ENCODE assay signal across 9 mouse cellular contexts in genomic region chr11:22857106-22857704, GRCm38 (mm10). TPM values are rescaled to one million over a fixed set of nuclear protein-coding genes. Genes with fewer than 3 reads are reported as not detected.
DNase-seq lines count a peak whose midpoint lies in the region; ATAC-seq lines count a peak whose summit lies in the region.
"Had no signal": no experiment of that assay in that cellular context is flagged by ENCODE, and none has a peak within 500 bp of the region (broad histone marks: within the 10 kb centered on the region; RNA-seq: fewer than 3 reads in every experiment).

No protein-coding gene starts in this region.

- H3K27ac ChIP-seq in embryonic facial prominence, embryonic 13.5 days: no peak overlapping the region
- no peak overlapping the region for H3K27ac ChIP-seq in embryonic facial prominence, embryonic 10.5 days (replicated peaks)
- H3K27ac ChIP-seq in kidney, embryonic 14.5 days (ENCODE audit: low read depth, low read length): no peak overlapping the region
- H3K27ac ChIP-seq in intestine, embryonic 15.5 days: no peak overlapping the region

- peaks cover 42% of the 10 kb centered on the region for H3K27me3 ChIP-seq in embryonic facial prominence, embryonic 13.5 days
- peaks cover 67% of the 10 kb centered on the region for H3K27me3 ChIP-seq in embryonic facial prominence, embryonic 10.5 days (replicated peaks; ENCODE audit: low read depth, poor library complexity, severe bottlenecking)
- H3K27me3 ChIP-seq in kidney, embryonic 14.5 days (ENCODE audit: control insufficient read depth, insufficient read depth, low read length): peaks cover 9% of the 10 kb centered on the region; the same call in 1 of the 2 replicates
- peaks cover 9% of the 10 kb centered on the region; the same call in 1 of the 2 replicates for H3K27me3 ChIP-seq in intestine, embryonic 15.5 days (replicated peaks)

- ATAC-seq in embryonic facial prominence, embryonic 13.5 days (ENCODE audit: insufficient number of reproducible peaks, insufficient read depth, low FRiP score, low TSS enrichment, low read depth): no peak
- no peak for ATAC-seq in kidney, embryonic 14.5 days (ENCODE audit: low FRiP score, low TSS enrichment)
- ATAC-seq in intestine, embryonic 15.5 days: no peak

- 73% methylated on average over 5 of the region's 5 CpGs for WGBS in embryonic facial prominence, embryonic 13.5 days
- WGBS in embryonic facial prominence, embryonic 10.5 days: 79% methylated on average over 5 of the region's 5 CpGs
- 77% methylated on average over 5 of the region's 5 CpGs for WGBS in kidney, embryonic 14.5 days
- WGBS in intestine, embryonic 15.5 days: 78% methylated on average over 5 of the region's 5 CpGs

- H3K9ac ChIP-seq in embryonic facial prominence, embryonic 13.5 days: no peak overlapping the region
- no peak overlapping the region for H3K9ac ChIP-seq in kidney, embryonic 14.5 days (ENCODE audit: low read depth, low read length)
- no peak overlapping the region for H3K9ac ChIP-seq in intestine, embryonic 15.5 days

- no peaks in the 10 kb centered on the region for H3K36me3 ChIP-seq in embryonic facial prominence, embryonic 13.5 days
- H3K36me3 ChIP-seq in embryonic facial prominence, embryonic 10.5 days (replicated peaks): no peaks in the 10 kb centered on the region
- H3K36me3 ChIP-seq in kidney, embryonic 14.5 days (ENCODE audit: control insufficient read depth, insufficient read depth, low read length): no peaks in the 10 kb centered on the region
- no peaks in the 10 kb centered on the region for H3K36me3 ChIP-seq in intestine, embryonic 15.5 days

- no peak for DNase-seq in embryonic facial prominence, embryonic 10.5 days (ENCODE audit: low spot score)
- DNase-seq in kidney, postnatal 36 days: no peak
- peak; percentile 72 for DNase-seq in A20 (ENCODE audit: low read depth, low spot score)
- no peak for DNase-seq in yolk sac, embryonic 10.5 days (ENCODE audit: low spot score)
- DNase-seq in frontal cortex, postnatal 14 days (ENCODE audit: low spot score in 2 of 2): no peak
- DNase-seq: kidney, postnatal 25 days had no signal

- H3K4me2 ChIP-seq in embryonic facial prominence, embryonic 13.5 days: peak overlapping the region; percentile 97
- H3K4me2 ChIP-seq in kidney, embryonic 14.5 days (replicated peaks; ENCODE audit: low read depth, low read length): peak overlapping the region; percentile 95; the same call in 1 of the 2 replicates
- peak overlapping the region; percentile 93; the same call in 1 of the 2 replicates for H3K4me2 ChIP-seq in intestine, embryonic 15.5 days (replicated peaks)

- peaks cover 34% of the 10 kb centered on the region for H3K4me1 ChIP-seq in embryonic facial prominence, embryonic 13.5 days
- peaks cover 28% of the 10 kb centered on the region for H3K4me1 ChIP-seq in embryonic facial prominence, embryonic 10.5 days
- H3K4me1 ChIP-seq in kidney, embryonic 14.5 days (ENCODE audit: control insufficient read depth, insufficient read depth, low read length): peaks cover 15% of the 10 kb centered on the region
- H3K4me1 ChIP-seq in intestine, embryonic 15.5 days (replicated peaks): peaks cover 17% of the 10 kb centered on the region

- peak overlapping the region; percentile 69; the same call in 1 of the 2 replicates for H3K4me3 ChIP-seq in embryonic facial prominence, embryonic 13.5 days
- H3K4me3 ChIP-seq in embryonic facial prominence, embryonic 10.5 days: no peak overlapping the region
- no peak overlapping the region for H3K4me3 ChIP-seq in kidney, embryonic 14.5 days (ENCODE audit: low read length)
- no peak overlapping the region for H3K4me3 ChIP-seq in intestine, embryonic 15.5 days (replicated peaks)

- no peaks in the 10 kb centered on the region for H3K9me3 ChIP-seq in embryonic facial prominence, embryonic 13.5 days
- no peaks in the 10 kb centered on the region for H3K9me3 ChIP-seq in embryonic facial prominence, embryonic 10.5 days
- H3K9me3 ChIP-seq in kidney, embryonic 14.5 days (ENCODE audit: control insufficient read depth, low read length): no peaks in the 10 kb centered on the region
- no peaks in the 10 kb centered on the region for H3K9me3 ChIP-seq in intestine, embryonic 15.5 days

RNA-seq across cellular contexts. Expression of gene B3gnt2, which starts 3.6 kb away (rescaled TPM):
- polyA plus RNA-seq in embryonic facial prominence, embryonic 13.5 days (2015; fragmentation: Nextera tagmentation; extraction: Ambion mirVana): 7.0 and 8.5 TPM in 2 replicates
- 2.4 and 3.4 TPM in 2 replicates for polyA plus RNA-seq in embryonic facial prominence, embryonic 10.5 days (2016; fragmentation: Nextera tagmentation; extraction: Ambion mirVana)
- polyA plus RNA-seq in kidney, embryonic 14.5 days (2014; fragmentation: Nextera tagmentation; extraction: Ambion mirVana): 4.6 and 9.1 TPM in 2 replicates
- 8.8 and 11.9 TPM in 2 replicates for polyA plus RNA-seq in intestine, embryonic 15.5 days (2015; fragmentation: Nextera tagmentation; extraction: Ambion mirVana)
